Mouse (Mus musculus) cortical plate, adult 2 months (tissue): ENCODE measurements at regions not wholly inside any gene's neighbourhood (a gene's known extent, or its start where the extent isn't known, plus 50 kb on each side); places are given as distances from the start of the nearest gene placed in this dataset.

Source experiments
- CTCF ChIP-seq: fragments of 200-500 bp; IDR thresholded peaks from 2 replicates; pipeline ENCODE4 v1.5.1; 2011; ENCODE audit warnings: mild to moderate bottlenecking, control low read depth, low read length; ENCODE audit not compliant: insufficient read depth; ENCODE audit errors: extremely low read depth
- POLR2A ChIP-seq: fragments of 200-500 bp; IDR thresholded peaks from 2 replicates; pipeline ENCODE4 v1.6.1; 2011; ENCODE audit warnings: mild to moderate bottlenecking, low read length, control low read depth; ENCODE audit not compliant: insufficient read depth; ENCODE audit errors: extremely low read depth

DNA sequence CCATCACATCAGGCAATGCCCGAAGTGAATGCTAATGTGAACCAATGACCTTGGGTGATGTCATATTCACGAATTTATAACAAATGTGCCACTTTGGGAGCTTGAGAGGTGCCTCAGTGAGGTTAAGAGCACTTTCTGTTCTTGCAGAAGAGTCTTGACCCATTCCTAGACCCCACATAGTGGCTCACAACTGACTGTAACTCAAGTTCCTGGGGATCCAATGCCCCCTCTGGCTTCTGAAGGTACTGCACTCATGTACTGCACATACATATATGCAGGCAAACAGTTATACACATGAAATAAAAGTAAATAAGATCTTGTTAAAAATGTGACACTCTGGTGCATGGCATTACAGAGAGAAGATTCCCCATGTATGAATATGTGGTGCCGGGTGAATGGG lies 443.8 kb upstream of the Gulo start:
- TF ChIP-seq POLR2A: no peak
- TF ChIP-seq CTCF: no peak
